Mouse (Mus musculus): ENCODE measurements at regions not wholly inside any gene's neighbourhood (a gene's known extent, or its start where the extent isn't known, plus 50 kb on each side); places are given as distances from the start of the nearest gene placed in this dataset.

- Histone ChIP-seq H3K4me2 (replicated peaks; ENCODE audit: low read depth) (no peak overlapping the region), H3K4me1 (replicated peaks; ENCODE audit: control insufficient read depth, insufficient read depth) (no peaks in the 10 kb centered on the region), H3K9ac (ENCODE audit: low read length) (no peak overlapping the region), H3K36me3 (ENCODE audit: control insufficient read depth, insufficient read depth, low read length) (no peaks in the 10 kb centered on the region), H3K9me3 (ENCODE audit: control insufficient read depth, low read length) (no peaks in the 10 kb centered on the region), H3K27ac (replicated peaks) (no peak overlapping the region), H3K4me3 (ENCODE audit: low read depth, low read length) (no peak overlapping the region), H3K27me3 (ENCODE audit: control insufficient read depth, insufficient read depth, low read length) (no peaks in the 10 kb centered on the region)
- DNase-seq (ENCODE audit: low spot score) (no peak), ATAC-seq (ENCODE audit: low FRiP score, low TSS enrichment) (no peak)
- TF ChIP-seq CTCF (IDR thresholded peaks at IDR 0.05; ENCODE audit: low read depth) (no peak), EP300 (optimal IDR thresholded peaks at IDR 0.05) (no peak)
- 17% methylated on average over 2 of the region's 2 CpGs for WGBS
Measured at GRCm38 (mm10) chr6:98178005-98178404, 164.5 kb downstream of the Gm765 start.

DNA sequence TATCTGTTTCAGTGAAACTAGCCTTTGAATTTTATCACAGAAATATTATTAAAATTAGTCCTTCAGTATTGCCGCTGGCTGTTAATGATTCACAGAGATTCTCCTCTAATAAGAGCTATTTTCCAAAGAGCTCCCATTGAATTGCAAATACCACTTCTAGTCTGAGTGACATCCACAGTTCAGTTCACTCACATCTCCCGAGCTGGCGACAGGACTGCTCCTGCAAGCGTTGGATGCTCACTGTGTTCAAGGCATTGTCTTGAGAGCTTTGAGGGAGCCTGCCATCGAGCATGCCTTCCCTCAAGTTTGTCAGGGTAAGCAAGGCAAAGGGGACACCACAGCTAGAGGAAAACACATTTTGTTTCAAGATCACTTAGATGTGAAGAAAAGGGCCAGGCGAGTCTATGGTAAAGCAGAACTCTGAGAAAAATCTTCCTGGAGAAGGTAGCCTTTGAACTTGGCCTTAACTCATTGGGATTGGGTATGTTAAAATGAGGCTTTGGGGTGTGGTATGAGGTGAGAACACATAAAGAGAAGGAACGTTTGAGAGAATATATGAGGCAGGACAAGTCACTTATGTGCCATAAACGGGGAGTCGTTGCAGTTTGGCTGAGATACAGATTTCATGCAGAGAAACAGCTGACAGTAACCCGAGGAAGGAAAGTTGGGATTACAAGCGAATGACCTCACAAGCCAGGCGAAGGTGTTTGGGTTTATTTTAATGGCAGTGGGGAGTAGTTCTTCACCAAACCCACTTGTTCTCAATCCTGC is 193.3 kb downstream of the Gm765 start:
- Histone ChIP-seq H3K27ac (replicated peaks) (no peak overlapping the region), H3K9ac (ENCODE audit: low read length) (no peak overlapping the region), H3K36me3 (ENCODE audit: control insufficient read depth, insufficient read depth, low read length) (no peaks in the 10 kb centered on the region), H3K4me1 (replicated peaks; ENCODE audit: control insufficient read depth, insufficient read depth) (no peaks in the 10 kb centered on the region), H3K4me3 (ENCODE audit: low read depth, low read length) (no peak overlapping the region), H3K27me3 (ENCODE audit: control insufficient read depth, insufficient read depth, low read length) (no peaks in the 10 kb centered on the region), H3K9me3 (ENCODE audit: control insufficient read depth, low read length) (no peaks in the 10 kb centered on the region), H3K4me2 (replicated peaks; ENCODE audit: low read depth) (no peak overlapping the region)
- DNase-seq (ENCODE audit: low spot score) (no peak), ATAC-seq (ENCODE audit: low FRiP score, low TSS enrichment) (no peak)
- no peak for TF ChIP-seq CTCF (IDR thresholded peaks at IDR 0.05; ENCODE audit: low read depth)
- TF ChIP-seq EP300 (optimal IDR thresholded peaks at IDR 0.05): no peak
- WGBS: 64% methylated on average over 12 of the region's 12 CpGs

GRCm38 (mm10) chr6:98147855-98148254 is 194.7 kb downstream of the Gm765 start:
- Histone ChIP-seq H3K27me3 (ENCODE audit: control insufficient read depth, insufficient read depth, low read length) (no peaks in the 10 kb centered on the region), H3K4me1 (replicated peaks; ENCODE audit: control insufficient read depth, insufficient read depth) (no peaks in the 10 kb centered on the region), H3K9me3 (ENCODE audit: control insufficient read depth, low read length) (no peaks in the 10 kb centered on the region), H3K9ac (ENCODE audit: low read length) (no peak overlapping the region), H3K36me3 (ENCODE audit: control insufficient read depth, insufficient read depth, low read length) (no peaks in the 10 kb centered on the region), H3K27ac (replicated peaks) (no peak overlapping the region), H3K4me3 (ENCODE audit: low read depth, low read length) (no peak overlapping the region), H3K4me2 (replicated peaks; ENCODE audit: low read depth) (no peak overlapping the region)
- TF ChIP-seq EP300 (optimal IDR thresholded peaks at IDR 0.05): no peak
- TF ChIP-seq CTCF (IDR thresholded peaks at IDR 0.05; ENCODE audit: low read depth): no peak
- no peak for DNase-seq (ENCODE audit: low spot score)
- no peak for ATAC-seq (ENCODE audit: low FRiP score, low TSS enrichment)
- 88% methylated on average over 5 of the region's 5 CpGs for WGBS

DNA sequence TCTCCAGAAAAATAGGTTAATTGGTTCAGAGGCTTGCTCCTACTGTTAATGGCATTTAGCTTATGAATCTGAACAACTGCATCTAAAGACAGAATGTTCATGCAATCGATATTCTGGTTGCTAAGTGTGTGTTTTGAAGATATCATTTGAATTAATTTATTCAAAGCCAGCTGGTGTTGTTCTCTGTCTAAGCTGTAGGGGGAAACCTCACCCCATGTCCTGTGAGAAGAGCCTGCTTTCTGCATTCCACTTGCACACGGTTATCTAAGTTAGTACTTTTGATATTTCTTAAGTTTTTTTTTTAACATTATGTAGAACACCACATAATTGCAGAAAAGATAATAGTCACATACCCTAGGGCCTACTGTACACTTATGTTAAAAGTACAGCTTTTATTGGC is 209.6 kb downstream of the Gm765 start:
- Histone ChIP-seq H3K27ac (replicated peaks) (no peak overlapping the region), H3K27me3 (ENCODE audit: control insufficient read depth, insufficient read depth, low read length) (no peaks in the 10 kb centered on the region), H3K36me3 (ENCODE audit: control insufficient read depth, insufficient read depth, low read length) (no peaks in the 10 kb centered on the region), H3K9ac (ENCODE audit: low read length) (no peak overlapping the region), H3K9me3 (ENCODE audit: control insufficient read depth, low read length) (no peaks in the 10 kb centered on the region), H3K4me3 (ENCODE audit: low read depth, low read length) (no peak overlapping the region), H3K4me2 (replicated peaks; ENCODE audit: low read depth) (no peak overlapping the region), H3K4me1 (replicated peaks; ENCODE audit: control insufficient read depth, insufficient read depth) (no peaks in the 10 kb centered on the region)
- DNase-seq (ENCODE audit: low spot score) (peak; percentile 16), ATAC-seq (ENCODE audit: low FRiP score, low TSS enrichment) (no peak)
- 24% methylated on average over 2 of the region's 2 CpGs for WGBS
- TF ChIP-seq CTCF (IDR thresholded peaks at IDR 0.05; ENCODE audit: low read depth) (peak; percentile 87), EP300 (optimal IDR thresholded peaks at IDR 0.05) (no peak)

- no peaks in the 10 kb centered on the region for H3K9me3 ChIP-seq (ENCODE audit: control insufficient read depth, low read length)
- H3K4me3 ChIP-seq (ENCODE audit: low read depth, low read length): no peak overlapping the region
- H3K36me3 ChIP-seq (ENCODE audit: control insufficient read depth, insufficient read depth, low read length): no peaks in the 10 kb centered on the region
- no peak overlapping the region for H3K9ac ChIP-seq (ENCODE audit: low read length)
- TF ChIP-seq EP300 (optimal IDR thresholded peaks at IDR 0.05) (no peak), CTCF (IDR thresholded peaks at IDR 0.05; ENCODE audit: low read depth) (no peak)
- no peak overlapping the region for H3K27ac ChIP-seq (replicated peaks)
- ATAC-seq (ENCODE audit: low FRiP score, low TSS enrichment) (no peak), DNase-seq (ENCODE audit: low spot score) (no peak)
- no peaks in the 10 kb centered on the region for H3K4me1 ChIP-seq (replicated peaks; ENCODE audit: control insufficient read depth, insufficient read depth)
- 52% methylated on average over 7 of the region's 7 CpGs for WGBS
- no peaks in the 10 kb centered on the region for H3K27me3 ChIP-seq (ENCODE audit: control insufficient read depth, insufficient read depth, low read length)
- H3K4me2 ChIP-seq (replicated peaks; ENCODE audit: low read depth): no peak overlapping the region
Measured at GRCm38 (mm10) chr6:98125434-98125833, 217.1 kb downstream of the Gm765 start.

DNA sequence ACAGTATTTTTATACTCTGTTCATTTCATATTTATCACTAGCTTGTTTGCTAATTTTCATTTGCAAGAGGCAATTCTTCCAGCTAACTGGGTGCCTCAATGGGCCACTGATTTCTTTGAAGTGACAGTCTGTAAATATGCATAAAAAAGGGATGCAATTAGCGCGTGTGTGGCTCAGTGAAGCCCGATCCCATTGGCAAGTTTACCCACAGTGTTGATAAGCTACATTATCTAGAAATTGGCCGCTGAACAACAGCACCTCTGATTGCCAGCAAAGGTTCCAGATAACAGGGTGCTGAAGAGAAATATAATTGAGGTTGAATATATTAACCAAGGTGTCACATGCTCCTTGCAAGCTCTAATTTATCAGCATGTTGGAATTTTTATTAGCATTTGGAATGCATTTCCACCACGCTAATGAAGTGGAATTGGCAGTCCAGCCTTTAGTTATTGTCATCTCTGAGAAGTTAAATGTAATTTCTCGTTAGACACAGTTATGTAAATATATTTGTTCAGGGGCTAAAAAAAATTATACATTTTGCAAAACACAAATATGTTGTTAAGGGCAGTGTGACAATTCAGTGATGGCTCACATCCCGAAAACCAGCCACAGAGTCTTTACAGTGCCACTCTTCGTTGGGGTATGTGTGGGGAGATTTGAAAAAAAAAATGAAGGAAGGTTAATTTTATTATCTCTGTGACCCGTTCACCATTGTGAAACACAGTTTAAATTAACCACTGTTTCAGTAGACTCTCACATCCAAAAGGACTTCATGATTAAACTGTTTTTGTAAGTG is 224.0 kb downstream of the Gm765 start:
- Histone ChIP-seq H3K4me2 (replicated peaks; ENCODE audit: low read depth) (no peak overlapping the region), H3K27me3 (ENCODE audit: control insufficient read depth, insufficient read depth, low read length) (no peaks in the 10 kb centered on the region), H3K9ac (ENCODE audit: low read length) (no peak overlapping the region), H3K36me3 (ENCODE audit: control insufficient read depth, insufficient read depth, low read length) (no peaks in the 10 kb centered on the region), H3K9me3 (ENCODE audit: control insufficient read depth, low read length) (no peaks in the 10 kb centered on the region), H3K4me3 (ENCODE audit: low read depth, low read length) (no peak overlapping the region), H3K27ac (replicated peaks) (no peak overlapping the region), H3K4me1 (replicated peaks; ENCODE audit: control insufficient read depth, insufficient read depth) (no peaks in the 10 kb centered on the region)
- TF ChIP-seq EP300 (optimal IDR thresholded peaks at IDR 0.05) (no peak), CTCF (IDR thresholded peaks at IDR 0.05; ENCODE audit: low read depth) (no peak)
- 54% methylated on average over 9 of the region's 9 CpGs for WGBS
- ATAC-seq (ENCODE audit: low FRiP score, low TSS enrichment) (no peak), DNase-seq (ENCODE audit: low spot score) (peak; percentile 16)
